Mouse (Mus musculus): Measurements from ENCODE around the gene Rnf150. TPM values are rescaled to one million over a fixed set of nuclear protein-coding genes. Genes with fewer than 3 reads are reported as not detected.

The Rnf150 gene
- polyA plus RNA-seq, 1 experiment = 11.0 TPM

DNA sequence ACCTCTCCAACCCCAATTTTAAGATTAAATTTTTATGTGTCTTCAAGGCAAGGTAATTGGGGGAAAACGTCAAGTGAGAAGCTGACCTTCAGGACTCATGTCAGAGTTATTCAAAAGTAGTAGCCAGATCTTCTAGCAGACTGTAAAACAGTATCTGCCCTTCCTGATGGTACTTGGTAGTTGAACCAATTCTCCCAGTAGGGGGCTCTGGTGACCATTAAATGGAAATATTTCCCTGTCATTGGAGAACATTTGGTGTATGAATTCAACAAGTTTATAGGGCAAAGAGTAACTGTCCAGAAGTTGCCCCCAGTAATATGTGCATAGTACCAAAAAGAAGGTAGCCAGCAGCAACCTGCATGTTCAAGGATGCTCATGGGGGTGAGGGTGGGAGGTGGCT, 236.9 kb downstream of the Rnf150 start:
- H3K4me3 ChIP-seq (replicated peaks; ENCODE audit: insufficient read depth, low read depth, low read length) = no peak overlapping the region
- TF ChIP-seq CTCF (IDR thresholded peaks at IDR 0.05; ENCODE audit: borderline replicate concordance, insufficient read depth, low read depth, low read length) (peak; percentile 16; the same call in 1 of the 2 replicates), POLR2A (IDR thresholded peaks at IDR 0.05; ENCODE audit: borderline replicate concordance, insufficient read depth, low read length) (no peak)
- peak in 1 of 2 experiments; percentile 22 for DNase-seq
- H3K4me1 ChIP-seq (ENCODE audit: control insufficient read depth, insufficient read depth, low read length) = no peaks in the 10 kb centered on the region
- H3K27me3 ChIP-seq (ENCODE audit: control insufficient read depth, insufficient read depth, low read length) = no peaks in the 10 kb centered on the region
- WGBS = 51% methylated on average over 1 of the region's 1 CpGs
- H3K27ac ChIP-seq (ENCODE audit: insufficient read depth, low read length) = no peak overlapping the region

DNA sequence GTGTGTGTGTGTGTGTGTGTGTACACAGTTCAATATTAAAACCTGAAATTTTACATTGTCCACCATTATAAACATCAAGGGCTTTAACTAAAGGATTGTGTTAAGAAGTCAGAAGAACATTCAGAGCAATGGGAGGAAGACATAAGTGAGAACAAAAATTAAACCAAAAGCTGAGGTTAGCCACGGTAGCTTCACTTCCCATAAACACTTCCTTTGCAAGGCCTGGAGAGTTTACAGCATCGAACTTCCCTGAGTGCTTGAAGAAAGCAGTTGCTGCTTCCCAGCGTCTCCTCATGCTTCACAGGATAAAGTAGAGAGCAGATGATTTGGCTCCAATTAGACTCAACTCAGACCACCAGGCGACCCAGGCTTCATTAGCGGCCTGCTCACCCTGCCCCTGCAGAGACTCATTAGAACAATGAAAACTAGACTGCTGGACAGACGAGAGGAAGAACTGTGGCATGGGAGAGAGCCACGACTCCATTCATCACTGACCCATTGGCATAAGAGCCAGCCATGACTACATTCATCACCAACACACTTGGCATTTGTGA, 239.9 kb downstream of the Rnf150 start:
- TF ChIP-seq POLR2A (IDR thresholded peaks at IDR 0.05; ENCODE audit: borderline replicate concordance, insufficient read depth, low read length) (no peak), CTCF (IDR thresholded peaks at IDR 0.05; ENCODE audit: borderline replicate concordance, insufficient read depth, low read depth, low read length) (no peak)
- WGBS = 37% methylated on average over 7 of the region's 7 CpGs
- H3K27me3 ChIP-seq (ENCODE audit: control insufficient read depth, insufficient read depth, low read length) = no peaks in the 10 kb centered on the region
- H3K4me3 ChIP-seq (replicated peaks; ENCODE audit: insufficient read depth, low read depth, low read length) = no peak overlapping the region
- no peaks in the 10 kb centered on the region for H3K4me1 ChIP-seq (ENCODE audit: control insufficient read depth, insufficient read depth, low read length)
- no peak overlapping the region for H3K27ac ChIP-seq (ENCODE audit: insufficient read depth, low read length)
- DNase-seq = no peak

DNA sequence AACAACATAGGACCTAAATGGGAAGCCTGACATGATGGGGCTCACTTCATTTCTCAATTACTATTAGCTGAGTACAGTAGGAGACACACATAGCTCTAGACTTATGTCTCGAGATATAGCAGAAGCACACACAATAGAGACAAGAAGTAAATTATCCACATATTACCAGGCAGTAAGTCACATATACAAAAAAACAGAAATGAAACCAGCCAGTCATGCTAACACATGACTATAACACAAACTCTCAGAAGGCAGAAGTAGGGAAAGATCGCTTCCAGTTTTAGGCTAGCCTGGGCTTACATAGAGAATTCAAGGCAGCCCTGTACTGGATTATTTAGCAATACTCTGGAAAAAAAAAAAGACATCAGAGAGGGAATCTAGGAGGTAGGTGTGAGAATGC, 240.8 kb downstream of the Rnf150 start:
- TF ChIP-seq CTCF (IDR thresholded peaks at IDR 0.05; ENCODE audit: borderline replicate concordance, insufficient read depth, low read depth, low read length) (no peak), POLR2A (IDR thresholded peaks at IDR 0.05; ENCODE audit: borderline replicate concordance, insufficient read depth, low read length) (no peak)
- Histone ChIP-seq H3K4me3 (replicated peaks; ENCODE audit: insufficient read depth, low read depth, low read length) (no peak overlapping the region), H3K4me1 (ENCODE audit: control insufficient read depth, insufficient read depth, low read length) (no peaks in the 10 kb centered on the region), H3K27ac (ENCODE audit: insufficient read depth, low read length) (no peak overlapping the region), H3K27me3 (ENCODE audit: control insufficient read depth, insufficient read depth, low read length) (no peaks in the 10 kb centered on the region)
- over 99% methylated on average over 2 of the region's 2 CpGs for WGBS
- no peak for DNase-seq

DNA sequence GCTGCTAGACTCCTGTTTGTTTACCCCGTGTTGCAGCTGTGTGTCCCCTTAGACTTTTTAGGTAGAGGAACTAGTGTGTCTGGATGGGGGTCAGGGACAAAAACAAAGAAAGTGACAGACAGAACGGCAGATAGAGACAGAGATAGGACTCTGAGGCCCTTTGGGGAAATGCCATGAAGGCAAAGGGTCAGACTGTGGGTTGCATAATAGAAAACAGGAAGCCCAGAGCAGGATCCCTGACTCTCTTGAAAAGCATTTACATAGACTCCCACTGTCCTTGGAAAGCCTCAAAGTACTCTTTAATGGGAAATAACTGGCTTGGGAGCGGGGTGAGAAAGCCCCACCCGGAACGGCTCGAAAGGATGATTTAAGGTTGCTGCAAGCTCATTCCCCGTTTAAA, 246.6 kb downstream of the Rnf150 start:
- 85% methylated on average over 7 of the region's 7 CpGs for WGBS
- TF ChIP-seq CTCF (IDR thresholded peaks at IDR 0.05; ENCODE audit: borderline replicate concordance, insufficient read depth, low read depth, low read length) (no peak), POLR2A (IDR thresholded peaks at IDR 0.05; ENCODE audit: borderline replicate concordance, insufficient read depth, low read length) (no peak)

DNA sequence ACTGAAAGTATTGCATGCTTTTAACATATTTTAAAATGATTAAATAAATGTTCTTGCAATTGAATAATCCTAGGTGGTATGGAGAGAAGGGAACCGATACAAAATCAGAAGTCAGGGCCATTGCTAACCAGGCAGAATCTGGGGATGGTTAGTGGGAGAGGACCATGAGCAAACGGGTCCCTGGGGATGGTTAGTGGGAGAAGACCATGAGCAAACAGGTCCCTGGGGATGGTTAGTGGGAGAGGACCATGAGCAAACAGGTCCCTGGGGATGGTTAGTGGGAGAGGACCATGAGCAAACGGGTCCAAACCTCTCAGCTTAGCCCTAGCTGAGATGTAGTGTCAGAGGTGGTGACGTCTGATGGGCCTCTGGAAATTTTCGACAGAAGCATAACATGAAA, 247.0 kb downstream of the Rnf150 start:
- WGBS = 88% methylated on average over 5 of the region's 5 CpGs
- TF ChIP-seq CTCF (IDR thresholded peaks at IDR 0.05; ENCODE audit: borderline replicate concordance, insufficient read depth, low read depth, low read length) (no peak), POLR2A (IDR thresholded peaks at IDR 0.05; ENCODE audit: borderline replicate concordance, insufficient read depth, low read length) (no peak)
- Histone ChIP-seq H3K27me3 (ENCODE audit: control insufficient read depth, insufficient read depth, low read length) (no peaks in the 10 kb centered on the region), H3K27ac (ENCODE audit: insufficient read depth, low read length) (no peak overlapping the region), H3K4me1 (ENCODE audit: control insufficient read depth, insufficient read depth, low read length) (no peaks in the 10 kb centered on the region), H3K4me3 (replicated peaks; ENCODE audit: insufficient read depth, low read depth, low read length) (no peak overlapping the region)
- DNase-seq = no peak

More for the DNA sequence above, 246.6 kb downstream of the Rnf150 start:
- DNase-seq = no peak
- no peak overlapping the region for H3K4me3 ChIP-seq (replicated peaks; ENCODE audit: insufficient read depth, low read depth, low read length)
- no peak overlapping the region for H3K27ac ChIP-seq (ENCODE audit: insufficient read depth, low read length)
- H3K4me1 ChIP-seq (ENCODE audit: control insufficient read depth, insufficient read depth, low read length) = no peaks in the 10 kb centered on the region
- no peaks in the 10 kb centered on the region for H3K27me3 ChIP-seq (ENCODE audit: control insufficient read depth, insufficient read depth, low read length)

DNA sequence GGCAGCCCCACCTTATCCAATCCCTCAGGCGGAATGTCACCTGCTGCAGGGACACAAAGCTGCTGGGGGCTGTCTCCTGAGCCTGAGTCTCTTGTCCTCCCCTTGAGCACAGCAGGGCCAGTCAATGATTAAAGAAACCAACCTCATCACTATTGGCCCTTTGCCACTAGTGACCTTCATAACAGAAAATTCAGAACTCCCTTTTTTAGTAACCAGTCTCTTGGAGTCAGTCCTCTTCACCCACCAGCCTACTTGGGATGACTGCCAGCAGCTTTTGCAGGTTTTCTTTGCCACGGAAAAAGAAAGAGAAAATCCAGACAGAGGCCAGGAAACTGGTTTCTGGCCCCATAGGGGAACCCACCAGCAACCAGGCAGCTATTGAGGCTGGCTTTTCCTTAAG, 271.9 kb downstream of the Rnf150 start:
- no peak for DNase-seq
- no peaks in the 10 kb centered on the region for H3K4me1 ChIP-seq (ENCODE audit: control insufficient read depth, insufficient read depth, low read length)
- 44% methylated on average over 2 of the region's 2 CpGs for WGBS
- H3K27me3 ChIP-seq (ENCODE audit: control insufficient read depth, insufficient read depth, low read length) = no peaks in the 10 kb centered on the region
- no peak overlapping the region for H3K27ac ChIP-seq (ENCODE audit: insufficient read depth, low read length)
- no peak overlapping the region for H3K4me3 ChIP-seq (replicated peaks; ENCODE audit: insufficient read depth, low read depth, low read length)
- TF ChIP-seq POLR2A (IDR thresholded peaks at IDR 0.05; ENCODE audit: borderline replicate concordance, insufficient read depth, low read length) (no peak), CTCF (IDR thresholded peaks at IDR 0.05; ENCODE audit: borderline replicate concordance, insufficient read depth, low read depth, low read length) (no peak)

DNA sequence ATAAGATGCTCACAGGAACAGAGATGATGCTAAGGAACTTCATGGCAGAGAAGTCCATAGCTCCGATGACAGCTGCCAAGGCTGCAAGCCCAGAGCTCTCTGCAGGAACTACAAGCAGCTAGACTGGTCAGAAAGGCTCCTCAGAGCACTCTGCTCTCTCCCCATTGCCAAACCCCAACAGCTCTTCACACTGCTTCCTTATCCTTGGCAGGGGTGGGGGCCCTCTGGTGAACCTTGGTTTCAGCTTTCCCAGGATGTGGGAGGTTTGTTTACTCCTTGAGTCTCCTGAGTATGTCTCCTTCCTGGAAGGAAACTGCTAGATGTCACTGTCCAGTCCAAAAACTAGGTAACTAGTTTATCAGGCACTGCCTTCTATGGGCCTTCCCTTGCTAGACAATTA, 276.9 kb downstream of the Rnf150 start:
- no peaks in the 10 kb centered on the region for H3K4me1 ChIP-seq (ENCODE audit: control insufficient read depth, insufficient read depth, low read length)
- no peak for DNase-seq
- no peaks in the 10 kb centered on the region for H3K27me3 ChIP-seq (ENCODE audit: control insufficient read depth, insufficient read depth, low read length)
- 4% methylated on average over 1 of the region's 1 CpGs for WGBS
- no peak overlapping the region for H3K27ac ChIP-seq (ENCODE audit: insufficient read depth, low read length)
- TF ChIP-seq POLR2A (IDR thresholded peaks at IDR 0.05; ENCODE audit: borderline replicate concordance, insufficient read depth, low read length) (no peak), CTCF (IDR thresholded peaks at IDR 0.05; ENCODE audit: borderline replicate concordance, insufficient read depth, low read depth, low read length) (no peak)
- H3K4me3 ChIP-seq (replicated peaks; ENCODE audit: insufficient read depth, low read depth, low read length) = no peak overlapping the region

DNA sequence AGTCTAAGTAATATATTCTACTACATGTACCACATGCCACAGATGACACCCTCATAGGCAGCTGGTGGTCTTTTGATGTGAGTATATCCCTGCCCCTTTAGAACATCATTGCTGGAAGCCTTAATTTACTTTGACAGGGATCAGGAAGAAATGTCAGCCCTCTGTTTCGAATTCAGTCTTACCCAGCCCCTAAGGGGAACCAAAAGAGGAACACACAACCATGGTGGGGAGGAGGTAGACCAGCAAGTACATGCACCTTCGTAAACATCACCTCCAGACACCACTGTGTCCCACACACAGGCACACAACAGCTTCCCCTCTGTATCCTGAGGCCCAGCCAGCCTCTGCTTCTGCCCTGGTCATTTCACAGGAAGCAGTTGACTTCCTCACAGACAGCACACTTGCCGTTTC, 277.6 kb downstream of the Rnf150 start:
- Histone ChIP-seq H3K4me3 (replicated peaks; ENCODE audit: insufficient read depth, low read depth, low read length) (no peak overlapping the region), H3K27ac (ENCODE audit: insufficient read depth, low read length) (no peak overlapping the region), H3K4me1 (ENCODE audit: control insufficient read depth, insufficient read depth, low read length) (no peaks in the 10 kb centered on the region), H3K27me3 (ENCODE audit: control insufficient read depth, insufficient read depth, low read length) (no peaks in the 10 kb centered on the region)
- TF ChIP-seq CTCF (IDR thresholded peaks at IDR 0.05; ENCODE audit: borderline replicate concordance, insufficient read depth, low read depth, low read length) (no peak), POLR2A (IDR thresholded peaks at IDR 0.05; ENCODE audit: borderline replicate concordance, insufficient read depth, low read length) (no peak)
- DNase-seq = no peak
- WGBS = 69% methylated on average over 3 of the region's 3 CpGs

Other genes starting within 250 kb of the Rnf150 start
- 41.1 and 42.0 TPM in 2 replicates for gene Zfp330, start 89.2 kb upstream of the Rnf150 start, polyA plus RNA-seq (2012; rRNA removed)